Mouse (Mus musculus) right cerebral cortex, postnatal 4 days (tissue): ENCODE measurements around the gene Slc10a6.
A peak's percentile ranks its signal among the peaks of the same experiment; 100 is the strongest.

Experiments used
- DNase-seq: peaks from one replicate; pipeline ENCODE4 v3.0.0-alpha.2; 2022

Slc10a6 gene

DNA sequence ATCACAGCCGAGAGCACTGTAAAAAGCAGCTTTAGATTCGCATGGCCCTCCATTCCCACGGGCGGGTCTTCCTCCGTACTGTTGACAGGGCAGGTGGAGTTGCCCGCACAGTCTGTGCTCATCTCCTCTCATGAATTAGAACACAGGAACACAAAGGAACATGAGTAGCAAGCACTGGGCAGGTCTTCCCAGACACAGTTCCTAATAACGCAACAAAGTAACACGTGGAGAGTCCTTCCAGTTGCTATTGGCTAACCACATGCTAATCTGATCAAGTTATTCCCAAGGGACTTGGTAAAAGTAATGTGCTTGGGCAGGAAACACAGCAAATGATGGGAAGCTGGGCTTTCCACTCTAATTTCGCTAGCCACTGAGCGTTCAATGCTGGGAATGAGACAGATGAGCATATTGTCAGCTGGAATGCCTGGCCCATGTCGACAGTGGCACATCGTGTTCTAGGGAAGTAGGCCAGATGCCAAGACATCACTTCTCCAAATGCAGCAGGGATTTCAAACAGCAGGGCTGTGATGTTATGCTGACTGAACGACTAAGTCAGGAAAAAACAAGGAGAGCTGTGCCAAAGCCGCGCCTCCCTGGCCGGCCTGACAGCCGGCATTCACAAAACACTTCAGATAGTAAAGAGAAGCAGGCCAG lies at the start of gene Slc10a6:
Gene Slc10a6, minus strand, starts transcription at position 293 of the 654 bp plus-strand sequence.
- DNase-seq = peak; percentile 40

DNA sequence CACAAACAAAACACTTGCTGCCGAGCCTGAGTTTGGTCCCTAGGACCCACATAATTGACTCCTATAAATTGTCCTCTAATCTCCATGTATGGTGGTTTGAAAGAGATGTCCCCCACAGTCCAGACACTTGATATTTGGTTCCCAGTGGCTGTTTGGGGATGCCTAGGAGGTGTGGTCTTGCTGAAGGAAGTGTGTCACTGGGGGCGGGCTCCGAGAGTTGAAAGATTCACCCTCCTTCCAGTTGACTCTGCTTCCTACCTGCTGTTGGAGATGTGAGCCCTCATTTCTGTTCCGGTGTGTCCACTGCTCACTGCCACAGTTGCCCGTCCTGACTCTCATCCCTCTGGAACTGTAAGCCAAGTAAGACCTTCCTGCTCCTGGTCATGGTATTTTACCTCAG lies 49.8 kb upstream of the Slc10a6 start:
- no peak for DNase-seq

- DNase-seq = no peak
Measured at GRCm38 (mm10) chr5:103677894-103678293, 48.7 kb upstream of the Slc10a6 start.

DNA sequence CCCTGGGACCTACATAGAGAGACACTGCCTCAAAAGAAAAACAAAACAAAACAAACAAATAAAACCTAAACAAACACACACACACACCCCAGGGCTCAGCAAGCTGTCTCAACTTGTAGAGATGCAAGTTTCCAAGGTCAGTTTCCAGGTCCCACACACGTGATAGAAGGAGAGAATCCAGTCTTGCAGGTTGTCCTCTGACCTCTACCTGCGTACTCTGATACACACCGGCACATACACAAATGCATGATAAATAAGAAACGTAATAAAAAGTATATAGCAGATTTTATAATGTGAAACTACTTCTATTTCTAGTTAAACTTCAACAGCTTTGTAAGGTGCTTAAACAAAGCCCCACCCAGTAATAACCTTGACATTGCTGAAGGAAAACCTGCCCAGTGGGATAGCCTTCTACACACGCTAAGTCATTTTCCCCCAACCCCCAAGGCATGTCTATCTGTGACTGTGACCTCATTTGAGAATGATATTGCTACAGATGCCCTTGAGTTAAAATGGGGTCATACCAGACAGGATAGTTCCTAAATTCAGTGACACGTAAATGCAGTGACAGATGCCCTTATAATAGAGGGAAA lies 47.2 kb upstream of the Slc10a6 start:
- DNase-seq = no peak

DNA sequence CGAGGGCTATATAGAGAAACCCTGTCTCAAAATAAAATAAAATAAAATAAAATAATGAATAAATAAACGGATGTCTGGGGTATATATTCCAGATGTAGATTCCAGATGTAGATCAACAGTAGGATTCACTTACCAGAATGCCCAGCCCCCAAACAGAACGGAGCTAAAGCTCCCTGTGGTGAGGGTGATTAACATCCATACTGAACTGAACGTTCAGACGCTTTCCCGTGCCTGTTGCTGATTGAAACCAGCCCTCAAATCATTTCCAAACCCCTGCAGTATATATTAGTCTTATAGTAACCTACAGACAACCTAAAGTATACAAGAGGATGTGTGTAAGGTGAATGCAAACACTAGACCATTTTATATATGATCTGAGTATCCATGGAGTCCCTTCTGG lies 45.3 kb upstream of the Slc10a6 start:
- no peak for DNase-seq

GRCm38 (mm10) chr5:103673611-103674010 lies 44.4 kb upstream of the Slc10a6 start:
- DNase-seq = no peak

- DNase-seq = no peak
Measured at GRCm38 (mm10) chr5:103671858-103672257, 42.7 kb upstream of the Slc10a6 start.

DNA sequence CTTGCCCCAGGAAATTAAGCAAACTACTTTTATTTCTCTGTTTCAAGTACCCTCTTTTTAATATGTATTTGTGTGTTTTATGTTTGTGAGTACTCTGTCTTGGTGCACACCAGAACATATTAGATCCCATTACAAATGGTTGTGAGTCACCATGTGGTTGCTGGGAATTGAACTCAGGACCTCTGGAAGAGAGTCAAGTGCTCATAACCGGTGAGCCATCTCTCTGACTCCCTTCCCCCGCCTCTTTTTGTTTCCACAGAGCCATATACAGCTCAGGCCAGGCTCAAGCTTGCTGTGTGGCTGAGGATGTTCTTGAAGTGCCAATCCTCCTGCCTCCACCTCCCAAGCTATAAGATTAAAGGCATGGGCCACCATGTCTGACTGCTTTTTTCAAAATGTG lies 36.7 kb upstream of the Slc10a6 start:
- DNase-seq = no peak

- DNase-seq = no peak
Measured at GRCm38 (mm10) chr5:103664932-103665331, 35.7 kb upstream of the Slc10a6 start.

DNA sequence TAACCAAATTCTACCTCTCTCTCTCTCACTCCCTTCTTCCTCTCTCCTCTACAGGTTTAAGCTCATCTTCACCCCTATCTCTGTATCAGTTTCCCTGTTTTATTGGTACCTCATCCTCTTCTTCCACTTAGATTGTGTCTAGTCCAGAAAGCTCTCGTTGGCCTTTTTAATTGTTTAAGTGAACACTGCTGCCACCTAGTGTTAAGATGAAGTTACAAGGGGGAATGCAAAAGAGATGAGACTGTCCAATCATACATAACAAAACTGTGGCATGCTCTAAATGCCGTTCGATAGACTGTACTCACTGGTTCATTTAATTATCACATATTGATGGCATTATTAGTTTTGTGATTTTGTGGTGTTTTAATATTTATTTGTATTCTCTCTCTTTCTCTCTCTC lies 30.4 kb upstream of the Slc10a6 start:
- DNase-seq = no peak

GRCm38 (mm10) chr5:103658921-103659320 lies 29.7 kb upstream of the Slc10a6 start:
- DNase-seq = no peak

DNA sequence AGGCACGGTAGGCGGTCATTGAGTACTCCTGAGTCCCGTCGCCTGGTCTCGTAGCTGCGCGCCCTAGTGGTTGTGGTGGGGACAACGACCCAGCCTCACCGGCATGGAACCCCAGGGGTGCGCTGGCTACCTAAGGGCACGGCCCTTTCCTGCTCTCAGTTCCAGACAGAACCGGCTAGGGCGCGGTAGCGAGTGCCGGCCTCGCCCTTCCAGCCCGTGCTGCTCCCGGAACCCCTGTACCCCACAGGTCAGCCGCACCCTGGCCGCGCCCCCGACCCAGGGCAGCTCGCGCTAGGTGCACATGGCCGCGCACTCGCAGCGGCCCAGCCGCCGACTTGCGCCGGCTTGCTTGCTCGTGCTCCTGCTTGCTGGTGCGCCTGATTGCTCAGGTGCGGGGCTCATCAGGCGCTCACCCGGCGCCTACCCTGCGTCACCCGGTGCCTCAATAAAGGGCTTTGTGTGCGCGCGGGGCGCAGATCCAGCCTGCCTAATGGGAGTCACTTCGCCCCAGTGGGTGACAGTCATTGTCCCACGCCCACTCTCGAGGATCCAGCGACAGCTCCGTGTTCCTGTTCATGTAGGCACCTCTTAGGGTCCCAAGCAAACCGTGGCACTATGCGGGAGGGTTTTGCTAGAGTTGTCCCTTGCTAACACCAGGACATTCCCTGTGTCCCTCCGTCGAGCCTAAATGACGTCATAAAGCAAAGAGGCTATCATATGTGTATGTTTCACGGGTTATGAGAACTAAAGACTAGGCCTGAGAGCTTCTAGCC lies 26.3 kb upstream of the Slc10a6 start, which contains the start of gene 1700016H13Rik:
Gene 1700016H13Rik, minus strand, starts transcription at position 665 of the 773 bp plus-strand sequence.
- peak; percentile 65 for DNase-seq

DNA sequence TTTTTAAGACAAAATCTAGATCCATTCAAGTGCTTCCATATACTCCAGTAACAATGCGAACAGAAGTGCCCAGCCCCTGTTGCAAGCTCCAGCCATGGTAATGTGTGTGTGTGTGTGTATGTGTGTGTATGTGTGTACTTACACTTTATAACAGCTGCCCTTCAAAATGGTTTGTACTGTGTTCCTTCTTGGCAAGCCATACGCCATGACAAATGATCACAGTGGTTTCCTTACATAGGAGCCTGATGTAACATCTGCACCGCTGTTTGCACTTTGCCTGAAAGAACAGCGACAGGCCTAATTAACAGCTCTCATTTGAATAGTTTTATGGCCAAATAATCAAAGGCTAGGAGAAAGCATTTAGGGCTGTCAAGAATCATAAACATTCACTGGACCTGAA lies 25.6 kb upstream of the Slc10a6 start:
- DNase-seq = no peak

DNA sequence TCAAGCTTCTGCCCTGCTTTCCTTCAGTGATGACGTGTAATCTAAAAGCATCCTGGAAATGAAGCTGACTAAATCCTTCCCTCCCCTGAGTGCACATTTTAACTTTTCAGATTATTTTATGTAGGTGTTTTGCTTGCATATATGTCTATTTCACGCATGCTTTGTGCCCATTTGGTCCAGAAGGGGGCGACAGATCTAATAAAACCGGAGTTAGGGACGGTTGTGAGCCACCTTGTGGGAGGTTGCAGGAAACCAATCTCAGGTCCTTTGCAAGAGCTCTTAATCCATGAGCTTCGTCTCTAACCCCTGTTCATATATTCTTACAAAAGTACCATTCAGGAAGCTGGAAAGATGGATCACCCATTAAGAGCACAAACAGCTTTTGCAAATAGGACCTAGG lies 25.0 kb upstream of the Slc10a6 start:
- peak; percentile 61 for DNase-seq

DNA sequence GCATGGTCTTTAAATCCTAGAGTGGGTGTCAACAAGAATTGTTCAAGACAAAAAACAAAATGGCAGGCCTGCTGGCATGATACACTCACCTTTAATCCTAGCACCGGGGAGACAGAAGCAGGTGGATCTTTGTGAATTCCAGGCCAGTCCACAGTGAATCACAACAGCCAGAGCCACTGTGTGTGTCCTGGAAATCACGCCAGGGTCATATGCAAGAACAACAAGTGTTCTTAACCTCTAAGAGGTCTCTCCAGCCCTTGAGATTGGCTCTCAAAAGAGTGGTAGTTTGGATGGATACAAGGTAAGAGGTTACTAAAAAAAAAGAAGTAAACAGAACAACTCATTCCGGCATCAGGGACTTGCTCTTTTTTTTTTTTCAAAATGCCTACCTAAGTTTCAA lies 18.1 kb upstream of the Slc10a6 start:
- no peak for DNase-seq

GRCm38 (mm10) chr5:103644167-103644566 lies 15.0 kb upstream of the Slc10a6 start:
- DNase-seq = no peak

- no peak for DNase-seq
Measured at GRCm38 (mm10) chr5:103637162-103637561, 8.0 kb upstream of the Slc10a6 start.

GRCm38 (mm10) chr5:103629854-103630580 lies 814 bp upstream of the Slc10a6 start:
- DNase-seq = no peak

- DNase-seq = no peak
Measured at GRCm38 (mm10) chr5:103628499-103628898, 704 bp downstream of the Slc10a6 start.

DNA sequence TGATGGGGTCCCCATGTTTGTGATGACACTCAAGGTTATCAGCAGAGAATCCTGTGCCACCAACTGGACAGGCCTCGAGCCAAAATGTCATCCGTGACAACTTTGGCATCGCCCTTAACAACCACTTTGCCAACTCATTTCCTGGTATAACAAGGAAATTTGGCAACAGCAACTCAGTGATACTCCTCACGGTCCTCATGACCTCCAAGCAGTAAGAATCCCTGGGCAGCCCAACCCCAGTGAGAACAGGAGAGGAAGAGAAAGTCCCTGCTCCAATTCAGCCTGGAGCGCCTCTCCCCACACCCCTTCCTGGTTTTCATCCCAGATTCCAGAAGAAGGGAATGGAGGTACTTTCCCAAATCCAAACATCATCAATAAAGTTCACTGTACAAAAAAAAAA lies 4.4 kb downstream of the Slc10a6 start:
- no peak for DNase-seq

- DNase-seq = no peak
Measured at GRCm38 (mm10) chr5:103622321-103622720, 6.9 kb downstream of the Slc10a6 start.

- DNase-seq = no peak
Measured at GRCm38 (mm10) chr5:103620301-103620973, 8.8 kb downstream of the Slc10a6 start.

GRCm38 (mm10) chr5:103617191-103617590 lies 12.0 kb downstream of the Slc10a6 start:
- no peak for DNase-seq
